ENCODE assay signal across 13 mouse cellular contexts in the genomic region with DNA sequence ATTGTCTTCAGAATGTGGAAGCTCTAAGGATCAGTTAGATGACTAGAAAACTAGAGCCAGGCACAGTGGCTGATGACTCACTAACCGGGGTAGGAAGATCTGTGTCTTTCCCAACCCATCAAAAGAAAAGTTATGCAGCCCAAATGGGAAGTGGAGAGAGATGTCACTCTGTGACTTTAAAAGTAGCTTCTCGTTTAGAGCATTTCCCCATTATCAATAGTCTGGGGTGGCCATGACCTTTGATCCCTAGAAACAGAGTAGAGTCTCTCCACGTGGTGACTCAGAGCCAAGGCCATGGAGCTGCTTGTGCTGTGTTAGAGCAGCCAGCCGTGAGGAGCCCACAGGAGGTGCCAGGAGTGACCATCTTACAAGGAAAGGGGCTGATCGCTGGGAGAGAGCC. TPM values are rescaled to one million over a fixed set of nuclear protein-coding genes. Genes with fewer than 3 reads are reported as not detected.
DNase-seq lines count a peak whose midpoint lies in the region; ATAC-seq and TF ChIP-seq lines count a peak whose summit lies in the region.
"Had no signal": no experiment of that assay in that cellular context is flagged by ENCODE, and none has a peak within 500 bp of the region (broad histone marks: within the 10 kb centered on the region; RNA-seq: fewer than 3 reads in every experiment).

No protein-coding gene starts in this region.

- peak; percentile 83 for DNase-seq in liver, adult 2 months (ENCODE audit: extremely low read depth, low read depth, low spot score)
- DNase-seq in adrenal gland, postnatal 10 days = peak; percentile 62
- no peak for DNase-seq in layer of hippocampus, adult 11-12 months (ENCODE audit: low spot score)
- no peak for DNase-seq in heart, postnatal 4 days
- DNase-seq: cerebellum, adult 9-11 months; heart, adult 18-20 months; right cerebral cortex, postnatal 14 days had no signal

- H3K9me3 ChIP-seq in liver, embryonic 12.5 days (replicated peaks) = no peaks in the 10 kb centered on the region
- no peaks in the 10 kb centered on the region for H3K9me3 ChIP-seq in forebrain, embryonic 15.5 days
- no peaks in the 10 kb centered on the region for H3K9me3 ChIP-seq in neural tube, embryonic 15.5 days (replicated peaks)
- H3K9me3 ChIP-seq: kidney, embryonic 15.5 days; limb, embryonic 15.5 days; megakaryocyte, embryonic 14.5 days had no signal

- no peak overlapping the region for H3K4me2 ChIP-seq in liver, embryonic 12.5 days
- H3K4me2 ChIP-seq in forebrain, embryonic 15.5 days (replicated peaks) = no peak overlapping the region
- H3K4me2 ChIP-seq in neural tube, embryonic 15.5 days = no peak overlapping the region
- H3K4me2 ChIP-seq: kidney, embryonic 15.5 days; limb, embryonic 15.5 days had no signal

- H3K27ac ChIP-seq in liver, adult 2 months (replicated peaks; ENCODE audit: insufficient read depth, low read depth, low read length) = peak overlapping the region; percentile 55
- H3K27ac ChIP-seq in liver, embryonic 12.5 days = no peak overlapping the region
- H3K27ac ChIP-seq in forebrain, embryonic 15.5 days (replicated peaks) = 0 out of 2 replicates have a peak overlapping the region, but pooled peaks have one; percentile 19
- H3K27ac ChIP-seq in neural tube, embryonic 15.5 days (replicated peaks) = no peak overlapping the region
- H3K27ac ChIP-seq: kidney, embryonic 15.5 days; limb, embryonic 15.5 days had no signal

- peaks cover 16% of the 10 kb centered on the region for H3K4me1 ChIP-seq in liver, adult 2 months (ENCODE audit: control insufficient read depth, insufficient read depth, low read length)
- H3K4me1 ChIP-seq in liver, embryonic 12.5 days = peaks cover 24% of the 10 kb centered on the region
- H3K4me1 ChIP-seq in forebrain, embryonic 15.5 days = peaks cover 12% of the 10 kb centered on the region
- H3K4me1 ChIP-seq in neural tube, embryonic 15.5 days = peaks cover 10% of the 10 kb centered on the region

- H3K79me2 ChIP-seq in liver, adult 2 months (ENCODE audit: control insufficient read depth, insufficient read depth, low read length) = peaks cover 4% of the 10 kb centered on the region; the same call in 1 of the 2 replicates

- WGBS in liver, adult 2 months = 22% methylated on average over 5 of the region's 5 CpGs
- 41% methylated on average over 5 of the region's 5 CpGs for WGBS in liver, embryonic 12.5 days (ENCODE audit: insufficient replicate concordance)
- WGBS in forebrain, embryonic 15.5 days = 39% methylated on average over 5 of the region's 5 CpGs
- 38% methylated on average over 5 of the region's 5 CpGs for WGBS in neural tube, embryonic 15.5 days

- no peak for TF ChIP-seq CTCF in liver, adult 2 months (IDR thresholded peaks at IDR 0.05; ENCODE audit: low read depth, low read length)

- TF ChIP-seq POLR2A in liver, adult 2 months (IDR thresholded peaks at IDR 0.05; ENCODE audit: extremely low read depth, insufficient read depth, low read length) = no peak

- H3K27me3 ChIP-seq in liver, adult 2 months (ENCODE audit: control insufficient read depth, insufficient read depth, low read length) = no peaks in the 10 kb centered on the region
- no peaks in the 10 kb centered on the region for H3K27me3 ChIP-seq in liver, embryonic 12.5 days (replicated peaks)
- no peaks in the 10 kb centered on the region for H3K27me3 ChIP-seq in forebrain, embryonic 15.5 days
- no peaks in the 10 kb centered on the region for H3K27me3 ChIP-seq in neural tube, embryonic 15.5 days (replicated peaks)
- H3K27me3 ChIP-seq: limb, embryonic 15.5 days; megakaryocyte, embryonic 14.5 days had no signal

- no peak overlapping the region for H3K9ac ChIP-seq in liver, adult 2 months (ENCODE audit: low read depth, low read length)
- no peak overlapping the region for H3K9ac ChIP-seq in liver, embryonic 12.5 days
- no peak overlapping the region for H3K9ac ChIP-seq in forebrain, embryonic 15.5 days (replicated peaks)
- H3K9ac ChIP-seq in neural tube, embryonic 15.5 days (replicated peaks) = 0 out of 2 replicates have a peak overlapping the region, but pooled peaks have one; percentile 5
- H3K9ac ChIP-seq: kidney, embryonic 15.5 days; limb, embryonic 15.5 days had no signal

- no peak for ATAC-seq in liver, embryonic 12.5 days
- no peak for ATAC-seq in forebrain, embryonic 15.5 days (replicated peaks)
- no peak for ATAC-seq in neural tube, embryonic 15.5 days (ENCODE audit: low FRiP score)

- H3K4me3 ChIP-seq in liver, adult 2 months (ENCODE audit: insufficient read depth, low read depth, low read length) = no peak overlapping the region
- H3K4me3 ChIP-seq in liver, embryonic 12.5 days = no peak overlapping the region
- H3K4me3 ChIP-seq in forebrain, embryonic 15.5 days = no peak overlapping the region
- no peak overlapping the region for H3K4me3 ChIP-seq in neural tube, embryonic 15.5 days (replicated peaks)
- H3K4me3 ChIP-seq: kidney, embryonic 15.5 days; limb, embryonic 15.5 days; megakaryocyte, embryonic 14.5 days had no signal

- peaks cover 24% of the 10 kb centered on the region for H3K36me3 ChIP-seq in liver, adult 2 months (ENCODE audit: control insufficient read depth, insufficient read depth, low read length)
- peaks cover 31% of the 10 kb centered on the region for H3K36me3 ChIP-seq in liver, embryonic 12.5 days
- peaks cover 31% of the 10 kb centered on the region for H3K36me3 ChIP-seq in forebrain, embryonic 15.5 days
- H3K36me3 ChIP-seq in neural tube, embryonic 15.5 days = peaks cover 29% of the 10 kb centered on the region

RNA-seq across cellular contexts. Expression of gene Pxk, which starts 4.6 kb away (rescaled TPM):
- total RNA-seq in liver, adult 2 months (2014; rRNA removed) = 13.6 and 18.4 TPM in 2 replicates
- 14.1 and 17.5 TPM in 2 replicates for polyA plus RNA-seq in liver, adult 2 months (2012; rRNA removed)
- 11.9 and 13.3 TPM in 2 replicates for polyA plus RNA-seq in liver, embryonic 12.5 days (2016; fragmentation: Nextera tagmentation; extraction: Ambion mirVana)
- 10 to 100 TPM; 32.3 to 40.9 TPM for total RNA-seq in adrenal gland, postnatal 10 days (2021)
- polyA plus RNA-seq in forebrain, embryonic 15.5 days (2015; fragmentation: Nextera tagmentation; extraction: Ambion mirVana) = 48.8 and 51.8 TPM in 2 replicates
- polyA plus RNA-seq in neural tube, embryonic 15.5 days (2015; fragmentation: Nextera tagmentation; extraction: Ambion mirVana) = 75.2 and 78.5 TPM in 2 replicates
- 10 to 100 TPM; 20.9 to 21.0 TPM for total RNA-seq in heart, postnatal 4 days (2021)

RNA-seq across cellular contexts. Expression of gene Rpp14, which starts 13.3 kb away (rescaled TPM):
- 18.8 and 19.5 TPM in 2 replicates for total RNA-seq in liver, adult 2 months (2014; rRNA removed)
- polyA plus RNA-seq in liver, adult 2 months (2012; rRNA removed) = 5.4 and 6.9 TPM in 2 replicates
- 41.7 and 45.2 TPM in 2 replicates for polyA plus RNA-seq in liver, embryonic 12.5 days (2016; fragmentation: Nextera tagmentation; extraction: Ambion mirVana)
- 10 to 100 TPM; 31.6 to 37.2 TPM for total RNA-seq in adrenal gland, postnatal 10 days (2021)
- 50.1 and 59.7 TPM in 2 replicates for polyA plus RNA-seq in forebrain, embryonic 15.5 days (2015; fragmentation: Nextera tagmentation; extraction: Ambion mirVana)
- polyA plus RNA-seq in neural tube, embryonic 15.5 days (2015; fragmentation: Nextera tagmentation; extraction: Ambion mirVana) = 43.1 and 57.9 TPM in 2 replicates
- 10 to 100 TPM; 21.9 to 22.3 TPM for total RNA-seq in heart, postnatal 4 days (2021)

Comparison
In these comparisons a context has a peak if more than half of its experiments do, and no peak if none do; other contexts are left out.
1. H3K27ac ChIP-seq: peak in liver, adult 2 months (single experiment) and forebrain, embryonic 15.5 days (single experiment); none in liver, embryonic 12.5 days (single experiment) and neural tube, embryonic 15.5 days (single experiment).
2. DNase-seq: peak in liver, adult 2 months (single experiment) and adrenal gland, postnatal 10 days (single experiment); none in layer of hippocampus, adult 11-12 months (single experiment) and heart, postnatal 4 days (single experiment).